Mouse (Mus musculus) T-helper 17 cell (primary cell): ENCODE measurements at regions not wholly inside any gene's neighbourhood (a gene's known extent, or its start where the extent isn't known, plus 50 kb on each side); places are given as distances from the start of the nearest gene placed in this dataset.

Experiments used
- in situ Hi-C, 2 experiments: fragments of 300-600 bp; cut with MboI, MseI; formaldehyde crosslinking; loops; 1 replicate in 1 of 2; 2 replicates in 1 of 2; pipeline ENCODE4 v1.15.1; 2025; ENCODE audit warnings: high pct_unique_total_duplicates in 2 of 2

DNA sequence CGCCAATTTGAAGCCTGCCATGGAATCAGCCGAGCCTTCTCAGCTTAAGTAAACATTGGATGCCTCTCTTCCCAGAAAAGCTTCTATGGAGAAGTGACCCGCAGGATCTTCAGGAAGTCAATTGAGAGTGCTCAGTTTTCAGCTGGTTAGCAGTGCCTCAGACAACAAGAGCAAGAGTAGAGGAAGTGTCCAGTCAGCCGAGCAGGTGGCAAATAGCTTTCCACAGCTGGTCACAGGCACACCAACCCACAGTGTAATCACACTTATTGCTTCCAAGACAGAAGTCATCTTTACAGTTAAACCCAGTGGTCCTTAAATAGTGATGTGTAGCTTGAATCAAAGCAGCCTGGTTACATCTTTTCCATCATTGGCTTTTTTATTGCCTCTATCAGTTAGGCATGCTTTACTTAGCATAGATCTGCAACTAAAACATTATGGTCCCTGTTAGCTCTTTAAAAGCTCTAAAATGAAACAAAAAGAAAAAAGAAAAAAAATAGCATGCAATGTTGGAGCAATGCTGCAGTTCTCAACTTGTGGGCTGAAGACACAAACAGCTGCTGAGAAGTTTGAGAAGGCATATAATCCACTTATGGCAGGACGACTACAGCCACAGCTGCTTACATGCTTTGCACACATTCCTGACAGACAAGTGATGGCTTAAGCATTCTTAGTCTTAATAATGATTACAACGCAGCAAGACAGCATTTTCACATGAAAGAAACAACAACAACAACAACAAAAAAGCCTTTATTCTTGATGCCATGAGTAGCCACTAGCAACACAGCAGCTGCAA, 444.5 kb downstream of the Tmem135 start:
- in situ Hi-C loops = no loop called here

DNA sequence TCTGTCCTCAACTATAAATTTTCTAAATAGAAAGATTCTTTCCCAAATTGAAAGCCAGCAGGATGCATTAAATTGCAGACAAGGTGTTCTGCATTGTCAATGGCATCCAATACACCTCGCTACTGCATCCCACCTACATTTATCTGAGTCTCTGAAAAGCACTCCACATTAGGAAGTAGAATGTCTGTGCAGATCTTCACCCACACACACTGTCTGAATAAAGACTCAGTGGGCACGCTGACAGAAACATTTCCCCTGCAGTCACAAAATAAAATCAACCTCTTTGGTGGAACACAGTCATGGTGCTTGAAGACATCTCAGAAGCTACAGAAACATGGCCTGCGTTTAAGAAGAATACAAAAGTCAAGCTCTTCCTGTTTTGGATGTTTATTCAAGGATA, 449.0 kb downstream of the Tmem135 start:
- in situ Hi-C loops = no loop called here

DNA sequence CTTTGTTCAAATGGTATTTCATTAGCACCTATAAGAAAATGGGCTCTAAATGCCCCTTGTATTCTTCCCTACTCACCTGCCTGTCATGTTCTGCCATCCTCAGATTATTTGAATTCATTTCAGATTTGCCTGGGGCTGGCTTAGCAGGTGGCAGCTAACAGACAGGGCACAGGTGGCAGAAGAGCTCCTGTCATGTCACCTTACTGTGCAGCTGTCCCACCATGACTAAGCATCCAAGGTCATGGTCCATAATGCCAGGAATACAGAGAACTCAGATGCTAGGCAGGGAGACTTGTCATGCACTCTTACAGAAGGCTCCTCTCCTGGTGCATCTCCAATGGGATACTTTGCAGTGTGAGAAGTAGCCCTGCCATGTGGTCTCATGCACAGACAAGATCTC, 458.7 kb downstream of the Tmem135 start:
- in situ Hi-C loops = no loop called here

DNA sequence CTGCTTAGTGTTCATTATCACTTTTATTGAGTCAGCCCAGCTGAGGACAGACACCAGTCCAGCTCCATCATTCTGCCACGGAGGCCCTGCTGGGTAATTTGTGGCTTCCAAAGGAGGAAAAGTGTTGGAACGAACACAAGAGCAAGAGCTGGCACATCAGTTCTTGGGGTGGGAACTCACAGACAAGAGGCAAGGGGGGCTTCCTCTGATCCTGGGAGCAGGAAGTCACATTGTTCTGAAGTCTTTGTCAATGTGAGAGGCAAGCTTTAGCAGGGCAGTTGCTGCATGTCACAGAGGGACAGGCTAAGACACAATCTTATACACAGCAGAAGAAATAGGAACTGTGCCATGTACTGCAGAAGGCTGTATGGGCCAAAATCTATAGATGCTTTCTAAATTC, 459.1 kb downstream of the Tmem135 start:
- in situ Hi-C loops = no loop called here

DNA sequence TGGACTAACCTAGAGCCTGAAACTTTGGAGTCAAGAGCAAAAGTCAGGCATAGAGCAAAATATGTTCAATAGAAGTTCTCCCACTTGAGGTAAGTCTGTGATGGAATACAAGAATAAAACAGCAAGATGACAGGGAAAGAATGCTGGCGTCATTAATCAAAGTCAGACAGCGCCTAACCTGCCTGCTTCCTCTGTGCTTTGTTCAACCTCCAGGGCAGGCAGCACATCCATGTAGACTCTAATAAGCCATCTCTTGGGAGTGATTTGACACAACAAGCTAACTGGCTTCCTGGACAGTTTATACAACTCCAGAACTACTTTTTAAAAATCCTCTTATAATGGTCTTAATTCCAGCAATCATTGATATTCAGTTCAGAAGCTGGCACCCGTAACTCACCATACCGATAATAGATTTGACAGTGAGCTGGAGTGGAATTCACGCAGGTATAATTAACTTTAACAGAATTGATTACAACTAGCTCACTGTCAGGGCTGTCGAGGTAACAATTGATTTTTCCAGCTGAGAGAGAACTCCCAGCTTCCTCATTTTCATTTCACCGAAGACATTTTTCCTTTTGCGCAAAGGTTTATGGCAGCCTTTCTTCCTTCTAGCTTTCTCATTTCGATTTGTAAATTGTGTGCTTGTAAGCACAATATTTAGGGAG, 462.6 kb downstream of the Tmem135 start:
- in situ Hi-C loops = no loop called here

DNA sequence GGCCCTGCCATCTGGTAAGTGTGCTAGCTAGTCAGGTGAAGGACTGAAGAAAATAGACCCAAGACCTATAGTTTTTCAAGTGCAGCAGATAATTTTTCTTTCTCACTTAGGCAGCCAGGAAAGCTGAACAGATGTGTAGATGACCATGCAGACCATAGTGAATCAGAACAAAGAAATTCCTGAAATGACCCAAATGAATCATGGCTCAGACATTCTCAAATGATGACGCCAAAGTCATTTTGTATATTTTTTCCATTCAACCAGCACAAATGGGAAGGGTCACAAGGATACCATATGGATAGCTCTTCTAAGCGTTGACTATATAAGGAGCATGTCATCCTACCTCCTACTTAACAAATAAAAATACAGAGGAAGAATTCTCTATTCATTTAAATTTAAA, 463.8 kb downstream of the Tmem135 start:
- in situ Hi-C loops = no loop called here

DNA sequence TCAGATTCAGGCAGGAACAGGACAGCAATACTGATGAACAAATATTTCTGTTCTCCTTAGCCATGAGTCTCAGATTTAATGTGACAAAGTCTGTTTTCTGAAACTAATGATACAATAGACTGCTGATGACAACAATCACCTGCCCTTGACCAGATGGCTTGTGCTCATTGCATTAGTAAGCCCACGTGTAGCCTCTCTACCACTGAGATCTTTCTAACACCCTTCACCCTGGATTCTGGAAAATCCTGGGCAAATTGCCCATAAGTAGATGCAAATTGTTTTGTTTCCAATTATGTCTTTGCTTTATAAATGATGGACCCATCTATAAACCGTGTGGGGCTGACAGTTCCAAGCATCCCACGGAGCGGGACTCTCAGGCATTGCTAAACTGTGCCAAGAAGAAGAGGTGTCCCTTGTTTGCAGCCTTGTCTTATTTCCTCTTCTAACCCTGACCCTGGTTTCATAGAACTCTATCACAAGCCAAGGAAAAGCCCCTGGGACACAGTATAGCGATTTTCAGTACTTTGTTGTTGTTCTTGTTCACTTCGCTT, 475.7 kb downstream of the Tmem135 start:
- in situ Hi-C loops = no loop called here
